ENCODE assay signal across 27 mouse cellular contexts in the genomic region with DNA sequence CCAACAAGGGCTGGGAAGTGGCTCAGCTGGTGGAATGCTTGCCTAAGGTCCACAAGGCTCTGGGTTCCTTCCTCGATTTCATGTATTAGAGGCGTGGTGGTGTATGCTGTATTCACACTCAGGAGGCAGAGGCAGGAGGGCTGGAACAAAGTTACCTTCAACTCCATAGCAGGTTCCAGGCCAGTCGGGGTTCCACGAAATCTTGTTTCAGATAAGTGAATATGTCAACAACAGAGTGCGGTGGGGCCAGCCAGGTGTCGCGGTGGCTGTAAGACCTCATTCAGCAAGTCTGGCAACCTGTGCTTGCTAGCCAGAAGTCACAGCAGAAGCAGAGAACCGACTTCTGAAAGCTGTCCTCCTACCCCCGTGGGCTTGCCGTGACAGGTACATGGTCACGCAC. TPM values are rescaled to one million over a fixed set of nuclear protein-coding genes. Genes with fewer than 3 reads are reported as not detected.
DNase-seq lines count a peak whose midpoint lies in the region; ATAC-seq and TF ChIP-seq lines count a peak whose summit lies in the region.
"Had no signal": no experiment of that assay in that cellular context is flagged by ENCODE, and none has a peak within 500 bp of the region (broad histone marks: within the 10 kb centered on the region; RNA-seq: fewer than 3 reads in every experiment).

No protein-coding gene starts in this region.

- no peak for DNase-seq in gastrocnemius, adult 2 months
- DNase-seq in gastrocnemius, postnatal 10 days = no peak
- no peak for DNase-seq in liver, embryonic 13.5 days
- no peak for DNase-seq in frontal cortex, postnatal 10 days (ENCODE audit: low spot score in 2 of 2)
- DNase-seq in thymus, adult 2 months = no peak
- DNase-seq in kidney, postnatal 25 days = no peak
- DNase-seq: adrenal gland, postnatal 14 days; cerebellum, adult 11 months; cerebellum, adult 9-10 months; cerebellum, postnatal 36 days; kidney, adult 11 months; kidney, postnatal 14 days; lung, adult 18-20 months; thymus, postnatal 25 days had no signal

- no peak for TF ChIP-seq POLR2A in thymus, adult 2 months (IDR thresholded peaks at IDR 0.05; ENCODE audit: control insufficient read depth, extremely low read depth, insufficient read depth, low read length, poor library complexity)

- no peaks in the 10 kb centered on the region for H3K27me3 ChIP-seq in intestine, embryonic 15.5 days (replicated peaks)
- no peaks in the 10 kb centered on the region for H3K27me3 ChIP-seq in liver, embryonic 13.5 days
- no peaks in the 10 kb centered on the region for H3K27me3 ChIP-seq in stomach, embryonic 16.5 days (ENCODE audit: control insufficient read depth, insufficient read depth, low read length)
- no peaks in the 10 kb centered on the region for H3K27me3 ChIP-seq in thymus, adult 2 months (ENCODE audit: control insufficient read depth, insufficient read depth, low read length)
- H3K27me3 ChIP-seq: CH12.LX; embryonic facial prominence, embryonic 12.5 days; forebrain, embryonic 15.5 days; heart, embryonic 15.5 days; limb, embryonic 13.5 days; Patski had no signal

- H3K4me2 ChIP-seq in intestine, embryonic 15.5 days (replicated peaks) = no peak overlapping the region
- no peak overlapping the region for H3K4me2 ChIP-seq in liver, embryonic 13.5 days
- no peak overlapping the region for H3K4me2 ChIP-seq in stomach, embryonic 16.5 days (ENCODE audit: low read depth, low read length)
- H3K4me2 ChIP-seq: embryonic facial prominence, embryonic 12.5 days; forebrain, embryonic 15.5 days; heart, embryonic 15.5 days; limb, embryonic 13.5 days had no signal

- H3K4me1 ChIP-seq in intestine, embryonic 15.5 days (replicated peaks) = peaks cover 14% of the 10 kb centered on the region
- peaks cover 52% of the 10 kb centered on the region for H3K4me1 ChIP-seq in liver, embryonic 13.5 days (replicated peaks)
- 0 out of 2 replicates have a peak, but pooled peaks cover 1% of the 10 kb centered on the region for H3K4me1 ChIP-seq in stomach, embryonic 16.5 days (ENCODE audit: control insufficient read depth, insufficient read depth, low read length)
- peaks cover 27% of the 10 kb centered on the region for H3K4me1 ChIP-seq in thymus, adult 2 months (replicated peaks; ENCODE audit: control insufficient read depth, insufficient read depth, low read length)
- H3K4me1 ChIP-seq: forebrain, embryonic 15.5 days had no signal

- no peak overlapping the region for H3K9ac ChIP-seq in intestine, embryonic 15.5 days
- 0 out of 2 replicates have a peak overlapping the region, but pooled peaks have one; percentile 6 for H3K9ac ChIP-seq in liver, embryonic 13.5 days
- no peak overlapping the region for H3K9ac ChIP-seq in stomach, embryonic 16.5 days (ENCODE audit: low read length)
- H3K9ac ChIP-seq: embryonic facial prominence, embryonic 12.5 days; forebrain, embryonic 15.5 days; heart, embryonic 15.5 days; limb, embryonic 13.5 days had no signal

- intact Hi-C loops in gastrocnemius, adult 2 months (cut with DNase I) = no loop called here

- peak overlapping the region; percentile 89 for H3K27ac ChIP-seq in gastrocnemius, adult 2 months
- peak overlapping the region; percentile 22; the same call in 1 of the 2 replicates for H3K27ac ChIP-seq in intestine, embryonic 15.5 days
- H3K27ac ChIP-seq in liver, embryonic 13.5 days = peak overlapping the region; percentile 24; the same call in 1 of the 2 replicates
- H3K27ac ChIP-seq in stomach, embryonic 16.5 days (ENCODE audit: low read length) = peak overlapping the region; percentile 24; the same call in 1 of the 2 replicates
- H3K27ac ChIP-seq in thymus, adult 2 months (ENCODE audit: control insufficient read depth, insufficient read depth, low read length) = no peak overlapping the region
- H3K27ac ChIP-seq: embryonic facial prominence, embryonic 12.5 days; forebrain, embryonic 15.5 days; heart, embryonic 15.5 days; hindbrain, postnatal 0 days; limb, embryonic 13.5 days; midbrain, embryonic 10.5 days had no signal

- ATAC-seq in intestine, embryonic 15.5 days = no peak
- ATAC-seq in liver, embryonic 13.5 days (ENCODE audit: low read depth) = no peak
- ATAC-seq in stomach, embryonic 16.5 days (ENCODE audit: insufficient read depth, low FRiP score) = peak; percentile 53; the same call in 1 of the 2 replicates
- ATAC-seq: forebrain, embryonic 15.5 days; hindbrain, postnatal 0 days; midbrain, embryonic 16.5 days; Patski had no signal

- TF ChIP-seq CTCF in gastrocnemius, adult 2 months (IDR thresholded peaks at IDR 0.05) = no peak
- TF ChIP-seq CTCF in thymus, adult 2 months (IDR thresholded peaks at IDR 0.05; ENCODE audit: borderline replicate concordance, control insufficient read depth, extremely low read depth, insufficient read depth, low read length, poor library complexity) = no peak

- no peak overlapping the region for H3K4me3 ChIP-seq in gastrocnemius, adult 2 months
- no peak overlapping the region for H3K4me3 ChIP-seq in intestine, embryonic 15.5 days (replicated peaks)
- H3K4me3 ChIP-seq in liver, embryonic 13.5 days (replicated peaks) = no peak overlapping the region
- H3K4me3 ChIP-seq in stomach, embryonic 16.5 days (replicated peaks; ENCODE audit: low read length) = no peak overlapping the region
- H3K4me3 ChIP-seq in thymus, adult 2 months (ENCODE audit: control insufficient read depth, insufficient read depth, low read length) = no peak overlapping the region
- H3K4me3 ChIP-seq: embryonic facial prominence, embryonic 12.5 days; forebrain, embryonic 15.5 days; heart, embryonic 15.5 days; limb, embryonic 13.5 days; midbrain, embryonic 10.5 days had no signal

- H3K36me3 ChIP-seq in intestine, embryonic 15.5 days = no peaks in the 10 kb centered on the region
- H3K36me3 ChIP-seq in liver, embryonic 13.5 days = no peaks in the 10 kb centered on the region
- H3K36me3 ChIP-seq in stomach, embryonic 16.5 days (ENCODE audit: control insufficient read depth, insufficient read depth, low read length) = no peaks in the 10 kb centered on the region
- no peaks in the 10 kb centered on the region for H3K36me3 ChIP-seq in thymus, adult 2 months (ENCODE audit: control insufficient read depth, insufficient read depth, low read length)
- H3K36me3 ChIP-seq: embryonic facial prominence, embryonic 12.5 days; forebrain, embryonic 15.5 days; heart, embryonic 15.5 days; limb, embryonic 13.5 days; midbrain, embryonic 10.5 days had no signal

- H3K9me3 ChIP-seq in intestine, embryonic 15.5 days = no peaks in the 10 kb centered on the region
- H3K9me3 ChIP-seq in liver, embryonic 13.5 days (replicated peaks) = no peaks in the 10 kb centered on the region
- no peaks in the 10 kb centered on the region for H3K9me3 ChIP-seq in stomach, embryonic 16.5 days (replicated peaks; ENCODE audit: control insufficient read depth, low read length)
- H3K9me3 ChIP-seq: embryonic facial prominence, embryonic 12.5 days; forebrain, embryonic 15.5 days; heart, embryonic 15.5 days; limb, embryonic 13.5 days; midbrain, embryonic 10.5 days had no signal

- 68% methylated on average over 11 of the region's 11 CpGs for WGBS in intestine, embryonic 15.5 days
- WGBS in liver, embryonic 13.5 days (ENCODE audit: insufficient replicate concordance) = 78% methylated on average over 11 of the region's 11 CpGs
- 66% methylated on average over 11 of the region's 11 CpGs for WGBS in stomach, embryonic 16.5 days
- WGBS in thymus, adult 2 months = 94% methylated on average over 11 of the region's 11 CpGs

RNA-seq across cellular contexts. Expression of a gene that starts 8.7 kb away (rescaled TPM):
- total RNA-seq in gastrocnemius, adult 2 months (2021) = 100 to 1,000 TPM; 365 to 571 TPM
- total RNA-seq in gastrocnemius, postnatal 10 days (2021) = 1,000 to 10,000 TPM; 1,451 to 1,869 TPM
- 14,579 and 17,104 TPM in 2 replicates for polyA plus RNA-seq in intestine, embryonic 15.5 days (2015; fragmentation: Nextera tagmentation; extraction: Ambion mirVana)
- polyA plus RNA-seq in liver, embryonic 13.5 days (2015; fragmentation: Nextera tagmentation; extraction: Ambion mirVana) = 8,250 and 9,425 TPM in 2 replicates
- 14,659 and 15,131 TPM in 2 replicates for polyA plus RNA-seq in stomach, embryonic 16.5 days (2015; fragmentation: Nextera tagmentation; extraction: Ambion mirVana)
- polyA plus RNA-seq in thymus, adult 2 months (2012; rRNA removed) = 6,903 and 9,637 TPM in 2 replicates

RNA-seq across cellular contexts. Expression of a gene that starts 20.0 kb away (rescaled TPM):
- 1 to 10 TPM; 5.8 to 6.2 TPM for total RNA-seq in gastrocnemius, adult 2 months (2021)
- 1 to 10 TPM; 7.1 to 8.4 TPM for total RNA-seq in gastrocnemius, postnatal 10 days (2021)
- 11.1 and 11.4 TPM in 2 replicates for polyA plus RNA-seq in intestine, embryonic 15.5 days (2015; fragmentation: Nextera tagmentation; extraction: Ambion mirVana)
- 3.7 and 4.2 TPM in 2 replicates for polyA plus RNA-seq in liver, embryonic 13.5 days (2015; fragmentation: Nextera tagmentation; extraction: Ambion mirVana)
- polyA plus RNA-seq in stomach, embryonic 16.5 days (2015; fragmentation: Nextera tagmentation; extraction: Ambion mirVana) = 8.2 and 9.7 TPM in 2 replicates
- polyA plus RNA-seq in thymus, adult 2 months (2012; rRNA removed) = 25.8 and 29.9 TPM in 2 replicates

RNA-seq across cellular contexts. Expression of a gene that starts 44.9 kb away (rescaled TPM):
- 1 to 10 TPM; 4.4 to 7.3 TPM for total RNA-seq in gastrocnemius, adult 2 months (2021)
- 100 to 1,000 TPM in 1 of 2 experiments, 10 to 100 TPM in 1; 94.0 to 121 TPM for total RNA-seq in gastrocnemius, postnatal 10 days (2021)
- 140 and 170 TPM in 2 replicates for polyA plus RNA-seq in intestine, embryonic 15.5 days (2015; fragmentation: Nextera tagmentation; extraction: Ambion mirVana)
- polyA plus RNA-seq in liver, embryonic 13.5 days (2015; fragmentation: Nextera tagmentation; extraction: Ambion mirVana) = 29.5 and 38.3 TPM in 2 replicates
- polyA plus RNA-seq in stomach, embryonic 16.5 days (2015; fragmentation: Nextera tagmentation; extraction: Ambion mirVana) = 161 and 176 TPM in 2 replicates
- polyA plus RNA-seq in thymus, adult 2 months (2012; rRNA removed) = 148 and 157 TPM in 2 replicates
- total RNA-seq: MEL; neutrophil, adult 5-6 weeks had no signal
